Mouse (Mus musculus) embryo, embryonic 9.5 days (tissue): ENCODE measurements around the gene Ccnc.
"Not testable (repeated sequence)": the region's sequence is repeated elsewhere in the genome, so short reads cannot be mapped to it uniquely, and the experiment has no call there.

ENCODE experiments used
- DNase-seq: peaks from one replicate; pipeline ENCODE4 v3.0.0-alpha.2; 2017; ENCODE audit errors: extremely low spot score

Ccnc gene

GRCm38 (mm10) chr4:21726912-21727614 is 438 bp upstream of the Ccnc start:
- peak; percentile 61 for DNase-seq

GRCm38 (mm10) chr4:21739169-21739568 is 11.7 kb downstream of the Ccnc start:
- DNase-seq = no peak

GRCm38 (mm10) chr4:21744142-21744541 is 16.6 kb downstream of the Ccnc start:
- DNase-seq = not testable (repeated sequence)

DNA sequence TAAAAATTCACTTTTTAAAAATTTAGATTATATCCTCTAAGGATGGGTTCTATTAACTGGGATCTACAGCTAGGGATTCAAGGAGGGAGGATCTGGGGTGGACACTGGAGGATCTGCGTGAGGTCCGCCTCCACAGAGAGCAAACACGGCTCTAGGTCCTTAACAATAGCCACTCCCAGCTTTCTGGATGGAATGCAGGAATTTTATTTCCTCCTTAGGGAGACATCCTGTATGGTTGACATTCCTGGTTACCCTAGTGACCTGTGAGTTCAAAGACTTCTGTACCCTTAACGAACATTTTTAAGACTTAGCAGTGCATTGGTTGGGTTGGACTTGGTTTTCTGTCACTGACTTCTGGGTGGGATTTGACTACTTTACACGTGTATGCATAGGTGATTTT is 18.2 kb downstream of the Ccnc start:
- DNase-seq = no peak

- no peak for DNase-seq
Observed at GRCm38 (mm10) chr4:21755123-21755789, 27.8 kb downstream of the Ccnc start.

- DNase-seq = no peak
Observed at GRCm38 (mm10) chr4:21758860-21759259, 31.4 kb downstream of the Ccnc start.

DNA sequence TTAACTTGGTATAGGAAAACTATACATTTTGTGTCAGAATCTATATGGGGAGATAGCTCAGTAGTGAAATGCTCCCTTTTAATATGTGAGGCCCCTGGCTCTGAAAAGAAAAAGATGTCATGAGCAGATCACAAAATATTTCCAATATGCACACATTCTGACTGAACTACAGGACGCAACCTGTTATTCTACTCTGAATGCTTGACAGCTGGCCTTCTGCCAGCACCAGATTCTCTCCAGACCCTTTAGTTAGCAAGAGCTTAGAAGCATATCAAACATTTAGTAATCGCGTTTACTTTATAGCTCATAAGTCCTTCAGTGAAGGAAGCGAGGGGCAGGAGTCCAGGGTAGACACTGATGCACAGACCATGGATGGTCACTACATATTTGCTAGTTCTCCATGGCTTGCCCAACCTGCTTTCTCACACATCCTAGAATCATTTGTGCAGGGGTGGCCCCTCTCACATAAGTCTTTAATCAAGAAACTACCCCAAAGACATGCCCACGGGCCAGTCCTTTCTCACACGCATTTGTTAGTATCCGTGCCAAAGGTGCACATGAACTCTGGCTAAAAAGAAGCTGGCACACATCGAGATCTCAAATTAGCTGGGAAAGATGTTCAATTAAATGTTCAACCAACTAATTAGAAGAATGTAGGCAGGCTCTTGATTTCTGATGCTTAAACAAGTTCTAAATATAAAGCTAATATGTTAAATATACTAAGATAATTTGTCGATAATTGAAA is 34.1 kb downstream of the Ccnc start:
- DNase-seq = no peak

- no peak for DNase-seq
Observed at GRCm38 (mm10) chr4:21763827-21764226, 36.3 kb downstream of the Ccnc start.

DNA sequence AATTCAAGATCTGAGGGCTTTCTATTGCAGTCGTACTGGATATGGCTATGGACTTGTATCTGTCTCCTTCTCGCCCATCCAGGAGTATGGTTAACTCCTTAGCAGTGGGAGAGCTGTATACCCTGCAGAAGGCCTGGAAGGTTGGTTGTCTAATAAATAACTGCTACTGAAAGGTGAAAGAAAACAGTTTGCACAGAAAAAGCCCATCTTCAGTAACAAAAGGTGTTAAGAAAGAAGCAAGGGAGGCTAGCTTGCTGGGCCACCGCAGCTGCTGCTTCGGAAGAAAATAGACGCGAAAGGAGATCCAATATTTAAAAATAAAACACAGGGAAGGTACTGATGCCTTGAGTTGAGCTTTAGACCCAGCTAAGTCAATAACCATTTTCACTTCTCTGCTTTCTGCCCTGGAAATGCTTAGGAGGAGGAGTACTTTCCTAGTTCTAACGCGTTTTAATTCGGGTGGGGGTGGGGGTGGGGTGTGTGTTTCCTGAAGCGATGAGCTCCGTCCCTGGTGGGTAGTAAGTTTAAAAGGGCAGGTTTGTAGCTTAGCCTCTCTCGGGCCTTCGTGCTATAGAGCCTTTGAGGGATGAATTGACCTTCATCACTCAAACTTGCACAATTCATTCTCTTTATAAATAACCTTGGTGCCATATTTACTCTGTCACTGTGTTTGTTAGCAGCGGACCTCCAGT is 38.8 kb downstream of the Ccnc start:
- DNase-seq = peak; percentile 19

DNA sequence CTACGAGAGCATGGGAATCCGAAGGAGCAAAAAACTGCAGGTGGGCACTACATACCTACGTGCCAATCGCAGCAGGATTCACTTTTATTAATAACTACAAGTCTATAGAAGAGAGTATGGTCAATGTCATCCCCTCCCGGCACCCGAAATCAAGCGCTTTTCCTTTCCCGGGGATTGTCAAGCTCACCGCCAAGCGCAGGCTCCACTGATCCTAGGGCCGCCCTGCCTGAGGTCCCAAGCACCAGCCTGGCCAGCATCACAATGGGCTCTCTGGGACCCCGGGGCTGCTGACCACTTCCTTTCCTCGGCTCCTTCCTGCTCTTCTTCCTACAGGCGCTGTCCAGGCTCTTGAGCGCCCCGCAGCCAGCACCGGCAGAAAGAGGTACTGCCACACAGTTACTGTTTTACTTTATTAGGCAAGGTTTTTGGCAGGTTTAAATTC is 39.4 kb downstream of the Ccnc start, which contains the start of the genes Usp45 and Tstd3:
Gene Usp45, plus strand, starts transcription at position 294 of the 442 bp plus-strand sequence.
Gene Tstd3, minus strand, starts transcription at position 350 of the 442 bp plus-strand sequence.
- peak; percentile 80 for DNase-seq

- no peak for DNase-seq
Observed at GRCm38 (mm10) chr4:21771064-21771463, 43.6 kb downstream of the Ccnc start.

DNA sequence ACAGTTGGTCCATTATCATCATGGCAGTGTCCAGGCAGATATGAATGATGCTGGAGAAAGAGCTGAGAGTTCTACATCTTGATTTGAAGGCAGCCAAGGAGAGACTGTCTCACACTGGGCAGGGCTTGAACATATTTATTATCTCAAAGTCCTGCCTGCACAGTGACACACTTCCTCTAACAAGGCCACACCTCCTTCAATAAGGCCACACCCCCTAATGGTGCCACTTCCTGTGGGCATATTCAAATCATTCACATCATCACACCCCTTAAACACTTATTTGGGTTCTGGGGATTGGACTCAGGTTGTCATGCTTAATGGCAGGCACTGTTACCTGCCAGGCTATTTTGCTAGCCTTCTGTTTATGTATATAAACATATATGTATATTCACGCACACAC is 44.8 kb downstream of the Ccnc start:
- DNase-seq = no peak

GRCm38 (mm10) chr4:21776091-21776945 is 48.8 kb downstream of the Ccnc start:
- peak; percentile 97 for DNase-seq

DNA sequence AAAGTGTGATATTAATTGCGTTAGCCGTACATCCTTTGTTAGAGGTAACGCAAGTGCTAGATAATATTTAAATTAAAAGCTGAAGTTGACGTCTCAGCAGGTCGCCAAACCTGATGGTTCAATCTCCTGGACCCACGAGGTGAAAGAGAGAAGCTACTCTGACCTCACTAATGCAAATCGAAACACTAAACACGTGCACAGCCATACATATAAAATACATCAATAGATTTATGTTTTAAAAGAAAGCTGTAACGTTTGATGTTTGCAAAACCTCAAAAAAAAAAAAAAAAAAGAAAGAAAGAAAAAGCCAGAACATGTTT is 49.4 kb downstream of the Ccnc start:
- DNase-seq = no peak

DNA sequence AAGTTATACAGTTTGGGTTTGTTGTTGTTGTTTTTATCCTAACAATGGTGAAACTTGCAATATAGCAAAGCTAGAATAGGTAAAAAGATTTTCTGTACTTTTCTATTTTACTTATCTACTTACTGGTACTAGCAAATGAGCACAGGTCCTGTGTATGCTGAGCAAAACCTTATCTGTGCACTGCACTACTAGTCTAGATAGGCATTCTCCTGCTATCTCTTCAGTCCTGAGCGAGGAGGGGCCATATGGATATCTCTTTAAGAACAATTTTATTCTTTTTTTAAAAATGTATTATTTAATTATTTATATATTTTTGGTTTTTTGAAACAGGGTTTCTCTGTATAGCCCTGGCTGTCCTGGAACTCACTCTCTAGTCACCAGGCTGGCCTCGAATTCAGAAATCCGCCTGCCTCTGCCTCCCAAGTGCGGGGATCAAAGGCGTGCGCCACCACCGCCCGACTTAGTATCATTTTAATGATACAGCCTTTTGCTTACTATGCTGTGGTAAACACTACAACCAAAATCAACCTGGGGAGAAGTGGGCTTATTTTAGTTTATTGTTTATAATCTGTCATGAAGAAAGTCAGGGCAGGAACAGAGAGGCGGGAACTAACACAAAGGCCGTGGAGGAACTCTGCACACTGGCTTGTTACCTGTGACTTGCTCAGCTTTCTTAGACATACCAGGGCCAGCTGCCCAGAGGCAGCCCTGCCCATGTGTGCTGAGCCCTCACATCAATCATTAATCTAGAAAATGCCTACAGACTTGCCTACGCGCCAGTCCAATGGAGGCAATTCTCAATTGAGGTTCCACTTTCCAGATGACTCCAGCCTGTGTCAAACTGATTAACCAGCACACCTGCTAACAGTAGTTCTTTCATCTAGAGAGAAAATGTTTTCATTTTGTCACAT is 53.6 kb downstream of the Ccnc start:
- no peak for DNase-seq

DNA sequence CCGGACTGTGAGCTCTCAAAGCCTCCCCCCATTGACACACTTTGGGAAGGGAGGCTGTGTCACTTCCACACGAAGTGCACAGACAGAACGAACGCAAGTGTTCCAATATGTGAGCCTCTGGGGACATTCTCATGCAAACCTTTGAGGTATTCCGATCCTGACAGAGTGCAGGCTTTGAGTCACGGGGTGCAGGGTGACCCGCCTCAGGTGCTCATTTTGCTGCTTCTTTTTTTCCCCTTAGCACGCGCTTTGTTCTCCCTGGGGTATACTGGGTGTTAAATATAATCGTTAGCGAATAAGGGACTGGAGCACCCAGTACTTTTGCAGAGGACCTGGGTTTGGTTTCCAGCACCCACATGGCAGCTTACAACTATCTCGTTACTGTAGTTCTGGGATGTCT is 58.8 kb downstream of the Ccnc start:
- DNase-seq = no peak

GRCm38 (mm10) chr4:21788903-21789302 is 61.4 kb downstream of the Ccnc start:
- DNase-seq = no peak

DNA sequence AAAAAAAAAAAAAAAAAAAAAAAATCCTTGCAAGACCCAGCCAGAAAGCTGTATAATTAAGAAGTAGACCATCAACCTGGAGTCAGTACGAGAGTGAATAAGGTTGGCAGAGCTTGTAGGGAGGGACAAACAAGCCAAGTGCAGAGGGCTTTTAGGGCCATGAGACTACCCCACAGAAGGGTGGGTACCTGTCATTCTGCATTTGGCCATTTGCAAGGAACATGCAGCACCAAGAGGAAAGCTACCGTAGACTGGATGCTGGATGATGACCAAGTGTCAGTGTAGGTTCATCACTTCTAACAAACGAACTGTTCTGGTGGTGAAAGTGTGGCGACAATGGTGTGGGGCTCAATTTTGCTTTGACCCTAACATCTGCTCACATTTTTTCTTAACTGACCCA is 62.3 kb downstream of the Ccnc start:
- no peak for DNase-seq

GRCm38 (mm10) chr4:21793631-21794030 is 66.1 kb downstream of the Ccnc start:
- no peak for DNase-seq

- no peak for DNase-seq
Observed at GRCm38 (mm10) chr4:21801013-21801412, 73.5 kb downstream of the Ccnc start.
